Mouse (Mus musculus): ENCODE measurements around the gene Parp8. TPM values are rescaled to one million over a fixed set of nuclear protein-coding genes. Genes with fewer than 3 reads are reported as not detected.
"Not testable (repeated sequence)": the region's sequence is repeated elsewhere in the genome, so short reads cannot be mapped to it uniquely, and the experiment has no call there.

The Parp8 gene
- polyA plus RNA-seq, 1 experiment from 2014 or later = 20.4 TPM

- Histone ChIP-seq H3K9me3 (replicated peaks) (no peaks in the 10 kb centered on the region), H3K4me2 (replicated peaks) (no peak overlapping the region), H3K9ac (no peak overlapping the region), H3K27me3 (no peaks in the 10 kb centered on the region), H3K4me1 (peaks cover 3% of the 10 kb centered on the region; the same call in 1 of the 2 replicates), H3K36me3 (no peaks in the 10 kb centered on the region), H3K4me3 (no peak overlapping the region), H3K27ac (no peak overlapping the region)
- 89% methylated on average over 6 of the region's 6 CpGs for WGBS
- no peak for ATAC-seq (ENCODE audit: low FRiP score)
Observed at GRCm38 (mm10) chr13:116949056-116949455, 76.3 kb downstream of the Parp8 start.

GRCm38 (mm10) chr13:116948299-116948659 lies 77.1 kb downstream of the Parp8 start:
- no peak for ATAC-seq (ENCODE audit: low FRiP score)
- Histone ChIP-seq H3K9ac (no peak overlapping the region), H3K4me2 (replicated peaks) (no peak overlapping the region), H3K4me3 (no peak overlapping the region), H3K27me3 (no peaks in the 10 kb centered on the region), H3K4me1 (no peaks in the 10 kb centered on the region), H3K36me3 (no peaks in the 10 kb centered on the region), H3K27ac (no peak overlapping the region), H3K9me3 (replicated peaks) (no peaks in the 10 kb centered on the region)
- 70% methylated on average over 5 of the region's 5 CpGs for whole genome bisulfite sequencing

- Histone ChIP-seq H3K36me3 (no peaks in the 10 kb centered on the region), H3K27me3 (no peaks in the 10 kb centered on the region), H3K27ac (no peak overlapping the region), H3K9me3 (replicated peaks) (no peaks in the 10 kb centered on the region), H3K9ac (no peak overlapping the region), H3K4me1 (no peaks in the 10 kb centered on the region), H3K4me2 (replicated peaks) (no peak overlapping the region), H3K4me3 (no peak overlapping the region)
- ATAC-seq (ENCODE audit: low FRiP score) = no peak
- WGBS = 75% methylated on average over 9 of the region's 9 CpGs
Observed at GRCm38 (mm10) chr13:116947611-116948298, 77.6 kb downstream of the Parp8 start.

- no peaks in the 10 kb centered on the region for H3K4me1 ChIP-seq
- no peaks in the 10 kb centered on the region for H3K27me3 ChIP-seq
- no peak overlapping the region for H3K27ac ChIP-seq
- no peaks in the 10 kb centered on the region for H3K36me3 ChIP-seq
- no peak for ATAC-seq (ENCODE audit: low FRiP score)
- 79% methylated on average over 4 of the region's 4 CpGs for WGBS
- no peak overlapping the region for H3K4me2 ChIP-seq (replicated peaks)
- H3K9me3 ChIP-seq (replicated peaks) = no peaks in the 10 kb centered on the region
- H3K4me3 ChIP-seq = no peak overlapping the region
- H3K9ac ChIP-seq = no peak overlapping the region
Observed at GRCm38 (mm10) chr13:116946566-116946965, 78.8 kb downstream of the Parp8 start.

- Histone ChIP-seq H3K4me2 (replicated peaks) (no peak overlapping the region), H3K27ac (no peak overlapping the region), H3K9ac (no peak overlapping the region), H3K4me3 (no peak overlapping the region), H3K4me1 (0 out of 2 replicates have a peak, but pooled peaks cover 4% of the 10 kb centered on the region), H3K9me3 (replicated peaks) (no peaks in the 10 kb centered on the region), H3K36me3 (no peaks in the 10 kb centered on the region), H3K27me3 (no peaks in the 10 kb centered on the region)
- 71% methylated on average over 13 of the region's 13 CpGs for WGBS
- peak; percentile 29; the same call in 1 of the 2 replicates for ATAC-seq (ENCODE audit: low FRiP score)
Observed at GRCm38 (mm10) chr13:116941280-116942015, 83.9 kb downstream of the Parp8 start.

GRCm38 (mm10) chr13:116940761-116941160 lies 84.6 kb downstream of the Parp8 start:
- 81% methylated on average over 7 of the region's 7 CpGs for WGBS
- no peak for ATAC-seq (ENCODE audit: low FRiP score)
- Histone ChIP-seq H3K9me3 (replicated peaks) (no peaks in the 10 kb centered on the region), H3K9ac (no peak overlapping the region), H3K4me3 (no peak overlapping the region), H3K27me3 (no peaks in the 10 kb centered on the region), H3K4me2 (replicated peaks) (no peak overlapping the region), H3K4me1 (0 out of 2 replicates have a peak, but pooled peaks cover 4% of the 10 kb centered on the region), H3K36me3 (no peaks in the 10 kb centered on the region), H3K27ac (no peak overlapping the region)

- H3K4me2 ChIP-seq (replicated peaks); H3K27ac ChIP-seq; H3K9ac ChIP-seq; ATAC-seq (ENCODE audit: low FRiP score); H3K4me1 ChIP-seq; H3K9me3 ChIP-seq (replicated peaks); H3K36me3 ChIP-seq; H3K27me3 ChIP-seq; H3K4me3 ChIP-seq: not testable (repeated sequence)
- WGBS = 95% methylated on average over 3 of the region's 3 CpGs
Observed at GRCm38 (mm10) chr13:116937019-116937418, 88.3 kb downstream of the Parp8 start.

- ATAC-seq (ENCODE audit: low FRiP score) = no peak
- Histone ChIP-seq H3K36me3 (peaks cover 3% of the 10 kb centered on the region; the same call in 1 of the 2 replicates), H3K9me3 (replicated peaks) (no peaks in the 10 kb centered on the region), H3K9ac (no peak overlapping the region), H3K27ac (no peak overlapping the region), H3K27me3 (no peaks in the 10 kb centered on the region), H3K4me1 (no peaks in the 10 kb centered on the region), H3K4me3 (no peak overlapping the region), H3K4me2 (replicated peaks) (no peak overlapping the region)
- 89% methylated on average over 6 of the region's 6 CpGs for WGBS
Observed at GRCm38 (mm10) chr13:116917387-116917930, 107.9 kb downstream of the Parp8 start.

GRCm38 (mm10) chr13:116908284-116908683 lies 117.1 kb downstream of the Parp8 start:
- ATAC-seq (ENCODE audit: low FRiP score) = no peak
- Histone ChIP-seq H3K36me3 (no peaks in the 10 kb centered on the region), H3K4me3 (no peak overlapping the region), H3K27me3 (no peaks in the 10 kb centered on the region), H3K4me1 (no peaks in the 10 kb centered on the region), H3K4me2 (replicated peaks) (no peak overlapping the region), H3K27ac (no peak overlapping the region), H3K9me3 (replicated peaks) (no peaks in the 10 kb centered on the region), H3K9ac (no peak overlapping the region)
- 82% methylated on average over 3 of the region's 3 CpGs for WGBS

GRCm38 (mm10) chr13:116903394-116903793 lies 121.9 kb downstream of the Parp8 start:
- Histone ChIP-seq H3K9ac (no peak overlapping the region), H3K4me1 (no peaks in the 10 kb centered on the region), H3K27me3 (no peaks in the 10 kb centered on the region), H3K27ac (no peak overlapping the region), H3K36me3 (no peaks in the 10 kb centered on the region), H3K9me3 (replicated peaks) (no peaks in the 10 kb centered on the region), H3K4me2 (replicated peaks) (no peak overlapping the region), H3K4me3 (no peak overlapping the region)
- 79% methylated on average over 5 of the region's 5 CpGs for WGBS
- no peak for ATAC-seq (ENCODE audit: low FRiP score)

GRCm38 (mm10) chr13:116898395-116898794 lies 126.9 kb downstream of the Parp8 start:
- H3K4me1 ChIP-seq = no peaks in the 10 kb centered on the region
- H3K36me3 ChIP-seq = peaks cover 7% of the 10 kb centered on the region; the same call in 1 of the 2 replicates
- WGBS = 86% methylated on average over 5 of the region's 5 CpGs
- no peaks in the 10 kb centered on the region for H3K9me3 ChIP-seq (replicated peaks)
- no peak for ATAC-seq (ENCODE audit: low FRiP score)
- H3K4me2 ChIP-seq (replicated peaks) = no peak overlapping the region
- no peaks in the 10 kb centered on the region for H3K27me3 ChIP-seq
- H3K9ac ChIP-seq = no peak overlapping the region
- no peak overlapping the region for H3K4me3 ChIP-seq
- no peak overlapping the region for H3K27ac ChIP-seq

GRCm38 (mm10) chr13:116897711-116898110 lies 127.6 kb downstream of the Parp8 start:
- H3K36me3 ChIP-seq = peaks cover 7% of the 10 kb centered on the region; the same call in 1 of the 2 replicates
- H3K27me3 ChIP-seq = no peaks in the 10 kb centered on the region
- no peak overlapping the region for H3K4me2 ChIP-seq (replicated peaks)
- 94% methylated on average over 1 of the region's 1 CpGs for WGBS
- no peaks in the 10 kb centered on the region for H3K9me3 ChIP-seq (replicated peaks)
- no peak overlapping the region for H3K9ac ChIP-seq
- no peak for ATAC-seq (ENCODE audit: low FRiP score)
- H3K4me1 ChIP-seq = no peaks in the 10 kb centered on the region
- H3K4me3 ChIP-seq = no peak overlapping the region
- H3K27ac ChIP-seq = no peak overlapping the region
